Mouse (Mus musculus) lung, adult 2 months (tissue): ENCODE measurements around the gene 4930524J08Rik.
A peak's percentile ranks its signal among the peaks of the same experiment; 100 is the strongest.

Experiments used
- CTCF ChIP-seq: fragments of 200-500 bp; IDR thresholded peaks from 2 replicates; pipeline ENCODE4 v1.5.1; 2011; ENCODE audit warnings: mild to moderate bottlenecking, low read length, control low read depth; ENCODE audit not compliant: insufficient read depth
- POLR2A ChIP-seq: fragments of 200-500 bp; IDR thresholded peaks from 2 replicates; pipeline ENCODE4 v1.6.1; 2011; ENCODE audit warnings: low read depth, mild to moderate bottlenecking, control low read depth, low read length, borderline replicate concordance; ENCODE audit errors: extremely low read depth

DNA sequence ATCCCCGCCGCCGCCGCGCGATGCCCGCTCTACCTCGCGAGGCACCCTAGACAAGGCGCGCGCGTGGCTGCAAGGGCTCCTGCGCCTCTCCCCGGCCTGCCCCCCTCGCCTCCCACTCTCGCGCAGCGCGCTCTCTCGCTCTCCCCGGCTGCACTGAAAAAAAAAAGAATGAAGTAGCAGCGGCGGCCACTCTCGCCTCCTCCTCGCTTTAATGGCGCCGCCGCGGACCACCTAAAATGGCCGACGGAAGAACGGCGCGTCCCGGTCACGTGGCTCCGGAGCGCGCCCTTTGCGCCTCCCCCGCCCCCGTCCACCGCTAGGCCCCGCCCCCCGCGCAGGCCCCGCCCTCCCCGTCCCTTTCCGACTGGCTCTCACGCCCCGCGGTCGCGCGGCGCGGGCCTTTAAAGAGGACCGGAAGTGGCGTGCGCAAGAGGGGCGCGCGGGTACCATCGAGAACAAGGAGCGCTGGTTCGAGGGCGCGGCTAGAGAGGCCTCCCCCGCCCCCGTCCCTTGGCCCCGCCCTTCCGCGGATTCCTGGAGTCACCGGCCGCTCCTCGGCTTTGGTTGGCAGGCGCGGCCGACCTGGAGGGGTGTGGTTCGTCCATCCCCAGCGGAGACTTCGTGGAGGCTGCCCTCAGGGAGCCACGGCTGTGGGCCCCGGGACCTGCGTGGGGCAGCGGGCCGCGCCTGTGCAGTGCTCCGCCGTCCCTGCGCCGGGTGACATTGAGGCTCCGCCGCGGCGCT lies at the start of gene 4930524J08Rik, which contains the start of gene Hnrnpd:
- TF ChIP-seq POLR2A (peak; percentile 72; the same call in 1 of the 2 replicates), CTCF (no peak)
